Mouse (Mus musculus): ENCODE results near the gene Ube2g2.

DNA sequence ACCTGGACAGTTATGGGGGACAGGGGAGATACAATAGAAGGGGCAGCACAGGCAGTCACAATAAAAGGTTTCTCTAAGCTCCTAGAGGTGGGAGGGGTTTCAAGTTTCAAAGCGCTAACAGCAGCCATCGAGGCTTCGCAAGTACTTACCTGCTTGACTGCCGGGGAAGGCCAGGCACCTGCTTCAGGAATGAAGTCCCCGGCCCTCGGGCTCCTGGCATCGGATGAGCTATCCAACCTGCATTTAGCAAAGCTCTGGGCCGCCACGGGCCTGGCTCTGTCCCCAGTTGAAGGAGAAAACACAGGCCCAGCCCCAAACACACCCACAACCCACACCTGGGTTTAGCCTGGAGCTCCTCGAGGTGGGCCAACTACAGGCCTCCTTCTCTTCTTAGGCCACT, 64.9 kb downstream of the Ube2g2 start:
- TF ChIP-seq POLR2A (IDR thresholded peaks at IDR 0.05; ENCODE audit: insufficient read depth, low read depth, low read length) (no peak), CTCF (IDR thresholded peaks at IDR 0.05; ENCODE audit: insufficient read depth, low read depth, low read length) (no peak)
